Comparison of ENCODE assay signal across 19 mouse cellular contexts in the genomic region with DNA sequence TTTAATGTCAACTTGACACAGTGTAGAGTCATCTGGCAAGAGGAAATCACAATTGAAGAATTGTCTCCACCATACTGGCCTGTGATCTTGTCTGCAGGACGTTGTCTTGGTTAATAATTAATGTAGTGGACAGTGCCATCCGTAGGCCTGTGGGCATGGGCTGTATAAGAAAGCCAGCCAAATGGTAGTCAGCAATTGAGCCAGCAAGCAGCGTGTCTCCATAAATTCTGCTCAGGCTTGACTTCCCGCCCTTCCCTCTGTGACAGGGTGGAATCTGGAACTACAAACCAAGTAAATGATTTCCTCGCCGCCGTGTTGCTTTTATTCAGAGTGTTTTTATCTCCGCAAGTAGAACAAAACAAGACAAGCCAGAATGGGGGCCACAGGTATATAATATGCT.
A peak's percentile ranks its signal among the peaks of the same experiment; 100 is the strongest.
DNase-seq lines count a peak whose midpoint lies in the region; ATAC-seq and TF ChIP-seq lines count a peak whose summit lies in the region.
"Had no signal": no experiment of that assay in that cellular context is flagged by ENCODE, and none has a peak within 500 bp of the region (broad histone marks: within the 10 kb centered on the region; RNA-seq: fewer than 3 reads in every experiment).

No protein-coding gene starts in this region.

- H3K27me3 ChIP-seq in hindbrain, postnatal 0 days (ENCODE audit: insufficient read depth, low read length) = no peaks in the 10 kb centered on the region
- H3K27me3 ChIP-seq in hindbrain, embryonic 10.5 days (ENCODE audit: insufficient read depth, poor library complexity, severe bottlenecking) = no peaks in the 10 kb centered on the region
- H3K27me3 ChIP-seq in intestine, embryonic 16.5 days (replicated peaks; ENCODE audit: control insufficient read depth, insufficient read depth, low read length) = no peaks in the 10 kb centered on the region
- H3K27me3 ChIP-seq in kidney, embryonic 14.5 days (ENCODE audit: control insufficient read depth, insufficient read depth, low read length) = no peaks in the 10 kb centered on the region
- H3K27me3 ChIP-seq in neural tube, embryonic 15.5 days (replicated peaks) = no peaks in the 10 kb centered on the region
- H3K27me3 ChIP-seq: heart, embryonic 12.5 days had no signal

- DNase-seq in hindbrain, postnatal 0 days (ENCODE audit: low spot score) = peak; percentile 30
- DNase-seq in hindbrain, embryonic 10.5 days (ENCODE audit: low spot score) = no peak
- peak; percentile 64 to 86 for DNase-seq in kidney, postnatal 36 days
- no peak for DNase-seq in heart, postnatal 14 days
- DNase-seq in neural tube, embryonic 10.5 days (ENCODE audit: extremely low spot score, low spot score) = no peak
- DNase-seq: adrenal gland, postnatal 14 days; cerebellum, adult 18-20 months; gastrocnemius, adult 2 months; lung, adult 18-20 months; lung, postnatal 4 days; right cerebral cortex, adult 18-20 months; thymus, postnatal 36 days had no signal

- H3K4me3 ChIP-seq in hindbrain, postnatal 0 days (ENCODE audit: low read length) = no peak overlapping the region
- no peak overlapping the region for H3K4me3 ChIP-seq in hindbrain, embryonic 10.5 days
- no peak overlapping the region for H3K4me3 ChIP-seq in intestine, embryonic 16.5 days (ENCODE audit: low read length)
- H3K4me3 ChIP-seq in kidney, embryonic 14.5 days (ENCODE audit: low read length) = no peak overlapping the region
- no peak overlapping the region for H3K4me3 ChIP-seq in neural tube, embryonic 15.5 days (replicated peaks)
- H3K4me3 ChIP-seq: embryonic facial prominence, embryonic 10.5 days; gastrocnemius, adult 2 months; heart, embryonic 12.5 days had no signal

- H3K27ac ChIP-seq in hindbrain, postnatal 0 days = no peak overlapping the region
- H3K27ac ChIP-seq in hindbrain, embryonic 10.5 days = no peak overlapping the region
- H3K27ac ChIP-seq in intestine, embryonic 16.5 days (ENCODE audit: low read length) = no peak overlapping the region
- no peak overlapping the region for H3K27ac ChIP-seq in kidney, embryonic 14.5 days (ENCODE audit: low read depth, low read length)
- H3K27ac ChIP-seq in neural tube, embryonic 15.5 days (replicated peaks) = no peak overlapping the region
- H3K27ac ChIP-seq: embryonic facial prominence, embryonic 10.5 days; gastrocnemius, adult 2 months; hindbrain, embryonic 14.5 days had no signal

- H3K4me1 ChIP-seq in hindbrain, postnatal 0 days (ENCODE audit: insufficient read depth, low read length) = no peaks in the 10 kb centered on the region
- peaks cover 13% of the 10 kb centered on the region for H3K4me1 ChIP-seq in hindbrain, embryonic 10.5 days (replicated peaks)
- no peaks in the 10 kb centered on the region for H3K4me1 ChIP-seq in intestine, embryonic 16.5 days (ENCODE audit: control insufficient read depth, insufficient read depth, low read length)
- H3K4me1 ChIP-seq in kidney, embryonic 14.5 days (ENCODE audit: control insufficient read depth, insufficient read depth, low read length) = no peaks in the 10 kb centered on the region
- H3K4me1 ChIP-seq in neural tube, embryonic 15.5 days = peaks cover 3% of the 10 kb centered on the region; the same call in 1 of the 2 replicates
- H3K4me1 ChIP-seq: heart, embryonic 12.5 days had no signal

- no peak overlapping the region for H3K9ac ChIP-seq in hindbrain, postnatal 0 days (replicated peaks; ENCODE audit: low read length)
- no peak overlapping the region for H3K9ac ChIP-seq in intestine, embryonic 16.5 days (ENCODE audit: low read depth, low read length)
- no peak overlapping the region for H3K9ac ChIP-seq in kidney, embryonic 14.5 days (ENCODE audit: low read depth, low read length)
- no peak overlapping the region for H3K9ac ChIP-seq in neural tube, embryonic 15.5 days (replicated peaks)
- H3K9ac ChIP-seq: heart, embryonic 12.5 days; hindbrain, embryonic 14.5 days had no signal

- no peak for TF ChIP-seq CTCF in hindbrain, postnatal 0 days (IDR thresholded peaks at IDR 0.05; ENCODE audit: low read depth)

- H3K9me3 ChIP-seq in hindbrain, postnatal 0 days (ENCODE audit: low read length) = no peaks in the 10 kb centered on the region
- no peaks in the 10 kb centered on the region for H3K9me3 ChIP-seq in hindbrain, embryonic 10.5 days
- no peaks in the 10 kb centered on the region for H3K9me3 ChIP-seq in intestine, embryonic 16.5 days (ENCODE audit: control insufficient read depth, low read length)
- no peaks in the 10 kb centered on the region for H3K9me3 ChIP-seq in kidney, embryonic 14.5 days (ENCODE audit: control insufficient read depth, low read length)
- H3K9me3 ChIP-seq in neural tube, embryonic 15.5 days (replicated peaks) = no peaks in the 10 kb centered on the region
- H3K9me3 ChIP-seq: embryonic facial prominence, embryonic 10.5 days; heart, embryonic 12.5 days had no signal

- H3K4me2 ChIP-seq in hindbrain, postnatal 0 days (ENCODE audit: low read depth, low read length) = no peak overlapping the region
- H3K4me2 ChIP-seq in intestine, embryonic 16.5 days (ENCODE audit: low read depth, low read length) = no peak overlapping the region
- H3K4me2 ChIP-seq in kidney, embryonic 14.5 days (replicated peaks; ENCODE audit: low read depth, low read length) = no peak overlapping the region
- H3K4me2 ChIP-seq in neural tube, embryonic 15.5 days = no peak overlapping the region
- H3K4me2 ChIP-seq: heart, embryonic 12.5 days; hindbrain, embryonic 14.5 days had no signal

- WGBS in hindbrain, postnatal 0 days = 72% methylated on average over 8 of the region's 8 CpGs
- WGBS in hindbrain, embryonic 10.5 days = 85% methylated on average over 8 of the region's 8 CpGs
- 57% methylated on average over 8 of the region's 8 CpGs for WGBS in intestine, embryonic 16.5 days
- 49% methylated on average over 8 of the region's 8 CpGs for WGBS in kidney, embryonic 14.5 days
- WGBS in neural tube, embryonic 15.5 days = 28% methylated on average over 8 of the region's 8 CpGs

- ATAC-seq in hindbrain, postnatal 0 days = peak; percentile 40
- peak; percentile 56; the same call in 1 of the 2 replicates for ATAC-seq in intestine, embryonic 16.5 days
- ATAC-seq in kidney, embryonic 14.5 days (ENCODE audit: low FRiP score, low TSS enrichment) = peak; percentile 78
- no peak for ATAC-seq in neural tube, embryonic 15.5 days (ENCODE audit: low FRiP score)

- intact Hi-C loops in heart, postnatal 14 days (cut with DNase I) = no loop called here

- H3K36me3 ChIP-seq in hindbrain, postnatal 0 days (ENCODE audit: insufficient read depth, low read length) = no peaks in the 10 kb centered on the region
- H3K36me3 ChIP-seq in hindbrain, embryonic 10.5 days = no peaks in the 10 kb centered on the region
- H3K36me3 ChIP-seq in intestine, embryonic 16.5 days (ENCODE audit: control insufficient read depth, insufficient read depth, low read length) = no peaks in the 10 kb centered on the region
- no peaks in the 10 kb centered on the region for H3K36me3 ChIP-seq in kidney, embryonic 14.5 days (ENCODE audit: control insufficient read depth, insufficient read depth, low read length)
- no peaks in the 10 kb centered on the region for H3K36me3 ChIP-seq in neural tube, embryonic 15.5 days
- H3K36me3 ChIP-seq: embryonic facial prominence, embryonic 10.5 days; G1E; heart, embryonic 12.5 days had no signal

Comparison
In these comparisons a context has a peak if more than half of its experiments do, and no peak if none do; other contexts are left out.
1. DNase-seq: peak in hindbrain, postnatal 0 days (single experiment) and kidney, postnatal 36 days (2 of 2); none in hindbrain, embryonic 10.5 days (single experiment), heart, postnatal 14 days (0 of 2) and neural tube, embryonic 10.5 days (single experiment).